Mouse (Mus musculus) neural tube, embryonic 12.5 days (tissue): ENCODE measurements around the gene Sptb. TPM values are rescaled to one million over a fixed set of nuclear protein-coding genes. Genes with fewer than 3 reads are reported as not detected.
A peak's percentile ranks its signal among the peaks of the same experiment; 100 is the strongest.

Experiments
- ATAC-seq: fragments of 200-750 bp; cut with Nextera tagmentation; 2 replicates; pipeline ENCODE4 v1.8.0; 2017; ENCODE audit warnings: low read depth, mild to moderate bottlenecking, moderate TSS enrichment, moderate library complexity; ENCODE audit not compliant: low FRiP score
- H3K27ac ChIP-seq: fragments of 300-500 bp; sonication (generic); 2 replicates; pipeline ENCODE4 v1.5.1; 2016
- H3K27me3 ChIP-seq: fragments of 300-500 bp; sonication (generic); replicated peaks from 2 replicates; pipeline ENCODE4 v1.6.1; 2016; ENCODE audit warnings: mild to moderate bottlenecking
- H3K36me3 ChIP-seq: fragments of 300-500 bp; sonication (generic); 2 replicates; pipeline ENCODE4 v1.6.1; 2016; ENCODE audit warnings: mild to moderate bottlenecking
- H3K4me1 ChIP-seq: fragments of 300-500 bp; sonication (generic); 2 replicates; pipeline ENCODE4 v1.6.1; 2016
- H3K4me2 ChIP-seq: fragments of 300-500 bp; sonication (generic); replicated peaks from 2 replicates; pipeline ENCODE4 v1.6.1; 2016; ENCODE audit warnings: mild to moderate bottlenecking
- H3K4me3 ChIP-seq: fragments of 300-500 bp; sonication (generic); 2 replicates; pipeline ENCODE4 v1.5.1; 2016
- H3K9ac ChIP-seq: fragments of 300-500 bp; sonication (generic); 2 replicates; pipeline ENCODE4 v1.6.1; 2016; ENCODE audit warnings: mild to moderate bottlenecking
- H3K9me3 ChIP-seq: fragments of 300-500 bp; sonication (generic); 2 replicates; pipeline ENCODE4 v1.6.1; 2016; ENCODE audit warnings: mild to moderate bottlenecking
- WGBS: fragments of 180-500 bp; shearing (Covaris S2); methylation state at CpG from one replicate; pipeline ENCODE4 v1.1.7; 2016; 5-methylcytosine and 5-hydroxymethylcytosine counted together
- polyA plus RNA-seq: library from polyadenylated mRNA; unstranded; fragments of >200 nt; fragmentation: Nextera tagmentation; extraction: Ambion mirVana; gene quantifications from 2 replicates; pipeline ENCODE4 v1.2.1, GENCODE M21; 2016

Sptb gene
- polyA plus RNA-seq, 1 experiment from 2014 or later: 2.9 TPM

DNA sequence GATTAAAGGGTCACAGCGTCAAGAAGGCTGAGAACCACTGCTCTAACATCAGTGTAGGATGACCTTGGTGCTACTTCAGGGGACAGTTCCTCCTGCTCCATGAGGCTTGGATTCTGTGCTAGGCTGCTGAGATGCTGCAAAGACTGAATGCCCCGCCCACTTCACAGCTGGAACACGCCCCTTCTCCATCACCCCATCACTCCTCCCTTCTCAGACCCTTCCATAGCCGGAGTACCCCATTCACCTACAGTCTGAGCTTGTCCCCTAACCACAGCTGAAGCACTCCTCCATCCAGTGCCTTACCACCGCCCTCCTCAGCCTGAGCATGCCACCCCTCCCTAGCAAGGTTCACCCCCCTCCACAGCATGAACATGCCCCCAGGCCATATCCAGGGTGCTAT is 90.5 kb downstream of the Sptb start:
- no peak for ATAC-seq
- 54% methylated on average over 5 of the region's 5 CpGs for WGBS
- no peaks in the 10 kb centered on the region for H3K36me3 ChIP-seq

DNA sequence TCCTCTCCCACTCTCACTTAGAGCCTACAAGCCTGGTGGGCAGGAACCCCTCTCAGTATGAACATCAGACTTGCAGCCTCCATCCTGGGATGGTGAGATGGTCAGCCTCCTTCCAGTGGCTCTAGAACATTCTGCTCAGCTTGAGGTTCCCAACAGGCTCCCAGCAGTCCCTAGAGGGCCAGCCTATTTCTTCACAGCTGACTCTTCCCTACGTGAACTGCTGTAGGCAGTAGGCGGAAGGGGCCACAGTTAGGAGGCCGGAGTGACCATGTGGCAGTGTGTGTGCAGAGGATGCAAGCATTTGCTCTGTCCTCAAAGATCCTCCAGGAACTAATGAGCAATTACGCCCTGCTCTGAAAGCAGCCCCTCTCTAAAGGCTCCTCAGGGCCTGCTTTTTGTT is 92.2 kb downstream of the Sptb start:
- Histone ChIP-seq H3K27ac (no peak overlapping the region), H3K9ac (no peak overlapping the region), H3K9me3 (no peaks in the 10 kb centered on the region), H3K4me3 (no peak overlapping the region), H3K27me3 (no peaks in the 10 kb centered on the region), H3K4me2 (no peak overlapping the region), H3K4me1 (0 out of 2 replicates have a peak, but pooled peaks cover 4% of the 10 kb centered on the region), H3K36me3 (no peaks in the 10 kb centered on the region)
- ATAC-seq: no peak
- WGBS: 66% methylated on average over 4 of the region's 4 CpGs

More for the DNA sequence above, 90.5 kb downstream of the Sptb start:
- no peaks in the 10 kb centered on the region for H3K9me3 ChIP-seq
- no peak overlapping the region for H3K4me3 ChIP-seq
- H3K4me1 ChIP-seq: 0 out of 2 replicates have a peak, but pooled peaks cover 6% of the 10 kb centered on the region
- H3K27me3 ChIP-seq: no peaks in the 10 kb centered on the region
- no peak overlapping the region for H3K4me2 ChIP-seq
- no peak overlapping the region for H3K9ac ChIP-seq
- no peak overlapping the region for H3K27ac ChIP-seq

DNA sequence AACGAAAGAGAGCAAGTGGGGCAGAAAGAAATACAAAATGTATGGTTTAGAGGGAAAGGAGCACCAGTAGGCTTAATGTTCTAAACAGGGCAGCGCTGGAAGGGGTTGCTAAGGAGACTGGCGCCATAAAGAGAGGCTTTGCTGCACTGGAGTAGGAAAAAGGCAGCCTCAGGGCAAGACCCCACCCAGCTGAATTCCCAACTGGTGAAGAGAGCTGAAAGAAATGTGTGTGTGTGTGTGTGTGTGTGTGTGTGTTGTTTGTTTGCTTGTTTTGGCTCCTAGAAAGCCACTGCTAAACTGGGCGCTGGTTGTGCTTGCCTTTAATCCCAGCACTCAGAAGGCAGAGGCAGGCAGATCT is 94.8 kb downstream of the Sptb start:
- peak overlapping the region; percentile 8; the same call in 1 of the 2 replicates for H3K27ac ChIP-seq
- H3K9me3 ChIP-seq: no peaks in the 10 kb centered on the region

DNA sequence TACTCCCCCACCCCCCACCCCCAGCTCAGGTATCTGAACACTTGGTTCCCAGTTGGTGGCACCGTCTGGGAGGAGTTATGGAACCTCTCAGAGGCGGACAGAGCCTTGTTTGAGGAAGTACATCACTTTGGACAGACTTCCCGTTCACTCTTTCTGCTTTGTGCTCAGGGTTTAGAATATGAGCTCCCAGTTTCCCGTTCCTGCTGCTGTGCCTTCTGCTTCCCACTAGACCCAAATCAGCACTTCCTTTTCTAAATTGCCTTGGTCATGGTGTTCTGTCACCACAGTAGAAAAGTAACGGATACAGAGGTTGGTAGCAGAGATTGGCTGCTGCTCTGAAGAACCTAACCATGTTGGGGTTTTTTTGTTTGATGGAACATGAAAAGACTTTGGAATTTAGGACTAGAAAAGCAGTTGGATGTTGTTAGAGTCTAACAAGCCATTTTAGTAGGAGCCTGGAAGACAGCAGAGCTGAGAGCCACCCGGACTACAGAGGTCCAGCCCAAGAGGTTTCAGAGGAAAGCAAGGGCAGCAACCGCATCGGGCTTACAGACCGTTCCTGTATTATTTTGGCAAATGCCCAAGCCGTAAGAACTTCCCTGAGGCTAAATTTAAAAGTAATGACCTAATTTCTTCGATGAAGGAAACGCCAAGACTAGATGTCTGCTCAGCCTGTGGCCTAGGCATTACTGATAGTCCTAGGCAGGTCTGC is 95.3 kb downstream of the Sptb start:
- no peaks in the 10 kb centered on the region for H3K4me1 ChIP-seq
- no peak overlapping the region for H3K4me2 ChIP-seq
- WGBS: 70% methylated on average over 12 of the region's 12 CpGs
- no peak overlapping the region for H3K9ac ChIP-seq
- H3K27ac ChIP-seq: no peak overlapping the region; the same call in 1 of the 2 replicates
- no peaks in the 10 kb centered on the region for H3K9me3 ChIP-seq
- no peaks in the 10 kb centered on the region for H3K36me3 ChIP-seq
- no peak overlapping the region for H3K4me3 ChIP-seq
- ATAC-seq: no peak
- H3K27me3 ChIP-seq: no peaks in the 10 kb centered on the region

More for the DNA sequence above, 94.8 kb downstream of the Sptb start:
- H3K9ac ChIP-seq: no peak overlapping the region
- no peaks in the 10 kb centered on the region for H3K27me3 ChIP-seq
- H3K36me3 ChIP-seq: no peaks in the 10 kb centered on the region
- ATAC-seq: no peak
- H3K4me1 ChIP-seq: no peaks in the 10 kb centered on the region
- 70% methylated on average over 4 of the region's 4 CpGs for WGBS
- no peak overlapping the region for H3K4me3 ChIP-seq
- H3K4me2 ChIP-seq: no peak overlapping the region

DNA sequence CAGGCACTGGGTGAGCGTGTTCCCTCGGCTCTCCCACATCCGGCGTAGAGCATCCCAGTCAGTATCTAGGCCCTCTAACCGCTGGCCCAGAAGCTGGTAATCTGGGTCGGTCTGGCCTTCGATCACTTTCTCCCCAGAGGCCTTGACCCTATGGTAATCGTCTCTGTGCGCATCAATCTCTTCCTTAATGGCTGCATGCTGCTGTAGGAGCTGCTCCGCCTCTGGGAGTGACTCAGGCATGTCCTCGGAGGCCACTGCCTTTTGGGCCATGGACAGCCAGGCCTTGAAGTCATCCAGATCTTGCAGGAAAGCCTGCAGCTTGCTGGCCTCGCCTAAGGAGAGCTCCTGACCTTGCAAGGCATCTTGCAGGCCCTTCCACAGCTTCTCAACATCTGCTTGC is 97.7 kb downstream of the Sptb start:
- no peaks in the 10 kb centered on the region for H3K36me3 ChIP-seq
- WGBS: 77% methylated on average over 12 of the region's 12 CpGs
- no peak overlapping the region for H3K4me2 ChIP-seq

DNA sequence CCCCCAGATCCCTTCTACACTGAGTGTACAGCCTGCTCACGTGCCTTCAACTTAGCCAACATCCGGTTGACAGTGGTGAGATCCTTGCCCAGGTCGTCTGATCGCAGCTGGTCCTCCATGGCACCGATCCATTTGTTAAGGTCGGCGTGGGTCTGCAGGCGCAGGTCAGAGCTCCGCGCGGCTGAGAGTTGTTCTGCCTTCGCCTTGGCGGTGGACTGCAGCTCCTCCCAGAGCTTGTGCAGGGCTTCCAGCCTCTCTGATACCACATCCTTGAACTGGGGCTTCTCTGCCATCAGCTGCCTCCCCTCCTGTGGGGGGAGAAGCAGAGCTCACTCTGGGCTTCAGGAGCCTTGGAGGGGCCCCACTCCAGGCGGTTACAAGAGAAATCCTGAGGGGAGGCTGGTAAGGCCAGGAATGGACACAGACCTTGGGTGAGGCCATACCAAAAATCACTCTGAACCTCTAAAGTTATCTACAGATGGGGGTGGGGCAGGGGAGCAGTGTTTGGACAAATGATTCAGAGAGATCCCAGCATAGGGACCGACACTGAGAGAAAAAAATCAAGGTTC is 101.3 kb downstream of the Sptb start:
- no peak overlapping the region for H3K27ac ChIP-seq
- 86% methylated on average over 15 of the region's 15 CpGs for WGBS

More for the DNA sequence above, 97.7 kb downstream of the Sptb start:
- no peak overlapping the region for H3K27ac ChIP-seq
- H3K9ac ChIP-seq: no peak overlapping the region
- no peaks in the 10 kb centered on the region for H3K4me1 ChIP-seq
- ATAC-seq: no peak
- no peak overlapping the region for H3K4me3 ChIP-seq
- no peaks in the 10 kb centered on the region for H3K27me3 ChIP-seq
- no peaks in the 10 kb centered on the region for H3K9me3 ChIP-seq

DNA sequence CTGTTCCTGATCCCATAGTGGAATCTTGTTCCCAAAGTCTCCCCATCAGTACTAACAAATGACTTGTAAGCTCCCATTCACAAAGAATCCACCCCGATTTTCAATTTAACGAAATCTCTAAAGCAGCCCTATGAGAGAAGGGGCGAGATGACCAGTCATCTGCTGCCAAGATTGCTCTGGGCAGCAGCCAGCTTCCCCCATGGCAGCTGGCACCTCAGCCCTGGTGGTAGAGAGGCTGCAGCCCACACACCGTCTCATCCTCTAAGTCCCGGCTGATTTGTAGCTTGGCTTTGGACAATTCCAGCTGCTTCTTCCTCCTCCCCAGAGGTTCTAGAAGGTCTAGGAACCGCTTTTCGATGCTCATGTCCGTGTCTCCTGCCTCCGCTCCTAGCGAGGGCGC is 102.1 kb downstream of the Sptb start:
- H3K9ac ChIP-seq: no peak overlapping the region
- H3K36me3 ChIP-seq: no peaks in the 10 kb centered on the region
- H3K4me2 ChIP-seq: no peak overlapping the region
- no peak for ATAC-seq
- 87% methylated on average over 11 of the region's 11 CpGs for WGBS
- H3K27ac ChIP-seq: no peak overlapping the region
- no peaks in the 10 kb centered on the region for H3K4me1 ChIP-seq
- H3K27me3 ChIP-seq: no peaks in the 10 kb centered on the region
- H3K9me3 ChIP-seq: no peaks in the 10 kb centered on the region
- H3K4me3 ChIP-seq: no peak overlapping the region

More for the DNA sequence above, 101.3 kb downstream of the Sptb start:
- Histone ChIP-seq H3K4me3 (no peak overlapping the region), H3K4me1 (no peaks in the 10 kb centered on the region), H3K9me3 (no peaks in the 10 kb centered on the region), H3K9ac (no peak overlapping the region), H3K27me3 (no peaks in the 10 kb centered on the region), H3K36me3 (no peaks in the 10 kb centered on the region), H3K4me2 (no peak overlapping the region)
- ATAC-seq: no peak

DNA sequence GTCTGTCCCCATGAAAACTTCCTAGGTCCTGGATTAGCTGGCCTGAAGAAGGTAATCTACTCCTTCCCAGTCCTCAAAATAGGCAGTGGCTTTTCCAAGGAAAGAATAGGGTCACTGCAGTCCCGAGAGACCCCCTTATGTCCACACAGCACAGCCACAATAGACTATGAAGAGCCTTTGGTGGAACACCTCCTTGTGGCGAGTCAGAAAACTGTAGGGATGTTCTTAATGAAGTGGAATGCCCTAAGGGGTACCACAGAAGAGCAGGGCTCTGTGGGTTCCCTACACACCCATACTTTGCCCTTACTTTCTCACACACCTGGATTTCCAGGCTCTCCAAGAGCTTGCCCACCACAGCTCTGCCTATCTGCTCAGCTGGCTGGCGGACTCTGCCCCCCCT is 104.5 kb downstream of the Sptb start:
- H3K27me3 ChIP-seq: no peaks in the 10 kb centered on the region
- no peak for ATAC-seq

DNA sequence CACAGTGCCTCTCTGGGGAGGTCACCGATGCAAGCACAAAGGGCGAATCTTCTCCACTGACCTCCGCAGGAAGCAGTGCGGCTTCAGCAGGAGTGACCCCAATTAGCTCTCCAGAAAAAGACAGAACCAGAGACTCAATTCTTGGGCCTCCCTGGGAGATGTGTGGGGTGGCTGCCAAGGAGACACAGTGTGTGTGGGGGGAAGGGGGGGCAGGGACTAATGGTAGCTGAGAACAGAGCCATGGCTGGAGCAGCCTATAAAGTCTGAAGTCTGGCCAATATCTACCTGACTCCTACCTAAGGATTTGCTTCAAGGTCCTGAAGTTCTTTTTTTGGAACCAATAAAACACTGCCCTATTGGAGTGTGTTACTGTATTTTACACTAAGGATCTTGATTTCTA is 105.8 kb downstream of the Sptb start:
- no peaks in the 10 kb centered on the region for H3K36me3 ChIP-seq
- no peak for ATAC-seq
- whole genome bisulfite sequencing: 50% methylated on average over 4 of the region's 4 CpGs
- H3K9me3 ChIP-seq: no peaks in the 10 kb centered on the region
- no peak overlapping the region for H3K4me3 ChIP-seq
- H3K27ac ChIP-seq: no peak overlapping the region
- no peak overlapping the region for H3K4me2 ChIP-seq
- H3K9ac ChIP-seq: no peak overlapping the region
- no peaks in the 10 kb centered on the region for H3K27me3 ChIP-seq
- H3K4me1 ChIP-seq: no peaks in the 10 kb centered on the region

More for the DNA sequence above, 104.5 kb downstream of the Sptb start:
- Histone ChIP-seq H3K4me3 (no peak overlapping the region), H3K36me3 (no peaks in the 10 kb centered on the region), H3K4me2 (no peak overlapping the region), H3K4me1 (no peaks in the 10 kb centered on the region), H3K27ac (no peak overlapping the region), H3K9ac (no peak overlapping the region), H3K9me3 (no peaks in the 10 kb centered on the region)
- WGBS: 79% methylated on average over 3 of the region's 3 CpGs

DNA sequence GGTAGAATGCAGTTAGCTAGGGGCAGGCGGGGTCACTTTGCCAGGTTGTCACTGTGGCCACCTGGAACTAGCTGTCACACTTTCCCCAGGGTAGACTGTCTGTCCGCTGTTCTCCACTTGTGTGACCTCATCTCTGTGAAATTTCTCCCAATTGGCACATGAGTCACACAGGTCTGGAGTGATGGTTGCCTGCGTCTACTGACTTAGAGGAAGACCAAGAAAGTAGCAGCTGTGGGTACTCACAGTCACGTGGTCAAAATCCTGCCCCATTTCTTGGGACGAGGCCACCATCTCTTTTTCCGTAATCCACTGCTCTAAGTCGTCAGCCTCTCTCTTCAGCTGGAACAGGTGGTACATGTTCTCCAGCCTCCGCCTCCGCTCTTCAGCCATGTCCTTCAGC is 106.6 kb downstream of the Sptb start:
- no peak for ATAC-seq
- no peak overlapping the region for H3K4me2 ChIP-seq
- H3K36me3 ChIP-seq: no peaks in the 10 kb centered on the region
- no peaks in the 10 kb centered on the region for H3K4me1 ChIP-seq
- WGBS: 96% methylated on average over 9 of the region's 9 CpGs
- no peaks in the 10 kb centered on the region for H3K27me3 ChIP-seq
- H3K4me3 ChIP-seq: no peak overlapping the region
- no peaks in the 10 kb centered on the region for H3K9me3 ChIP-seq
- H3K27ac ChIP-seq: no peak overlapping the region
- no peak overlapping the region for H3K9ac ChIP-seq

DNA sequence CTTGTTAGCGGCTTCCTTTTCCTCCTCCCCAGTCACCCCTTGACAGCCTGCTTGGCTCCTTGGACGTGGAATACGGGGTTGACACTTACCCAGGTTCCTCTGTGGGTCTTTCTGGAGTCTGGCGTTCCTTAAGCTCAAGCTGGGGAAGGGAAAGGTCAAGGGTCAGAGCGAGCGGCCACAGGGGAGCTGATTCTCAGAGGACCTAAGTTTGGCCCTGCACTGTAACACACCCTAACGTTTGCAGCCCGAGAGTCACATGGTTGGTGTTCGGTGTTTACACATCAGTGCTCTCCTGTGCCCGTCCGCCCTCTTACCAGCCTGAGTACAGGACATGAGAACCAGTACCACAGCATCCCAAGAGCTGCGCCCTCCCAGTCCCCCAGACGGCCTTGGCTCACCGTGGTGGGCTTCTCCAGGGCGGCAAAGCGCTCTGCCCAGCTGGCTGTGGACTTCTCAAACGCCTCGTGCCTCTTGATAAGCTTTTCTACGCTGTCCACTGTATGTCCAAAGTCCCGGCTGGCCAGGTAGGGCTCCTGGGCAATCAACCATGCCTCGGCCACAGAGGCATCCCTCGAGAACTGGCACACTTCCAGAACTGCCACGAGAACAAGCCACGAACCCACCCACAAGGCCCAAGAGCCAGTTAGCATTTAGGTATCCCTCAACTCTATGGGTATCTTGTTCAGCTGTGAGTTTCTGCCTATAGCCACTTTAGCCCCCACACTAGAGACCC is 112.0 kb downstream of the Sptb start:
- no peak overlapping the region for H3K4me2 ChIP-seq
- H3K4me3 ChIP-seq: no peak overlapping the region
- 83% methylated on average over 24 of the region's 24 CpGs for WGBS
- H3K9ac ChIP-seq: no peak overlapping the region
- H3K9me3 ChIP-seq: no peaks in the 10 kb centered on the region
- no peak overlapping the region for H3K27ac ChIP-seq
- peaks cover 9% of the 10 kb centered on the region; the same call in 1 of the 2 replicates for H3K4me1 ChIP-seq
- ATAC-seq: no peak
- no peaks in the 10 kb centered on the region for H3K27me3 ChIP-seq
- H3K36me3 ChIP-seq: no peaks in the 10 kb centered on the region

DNA sequence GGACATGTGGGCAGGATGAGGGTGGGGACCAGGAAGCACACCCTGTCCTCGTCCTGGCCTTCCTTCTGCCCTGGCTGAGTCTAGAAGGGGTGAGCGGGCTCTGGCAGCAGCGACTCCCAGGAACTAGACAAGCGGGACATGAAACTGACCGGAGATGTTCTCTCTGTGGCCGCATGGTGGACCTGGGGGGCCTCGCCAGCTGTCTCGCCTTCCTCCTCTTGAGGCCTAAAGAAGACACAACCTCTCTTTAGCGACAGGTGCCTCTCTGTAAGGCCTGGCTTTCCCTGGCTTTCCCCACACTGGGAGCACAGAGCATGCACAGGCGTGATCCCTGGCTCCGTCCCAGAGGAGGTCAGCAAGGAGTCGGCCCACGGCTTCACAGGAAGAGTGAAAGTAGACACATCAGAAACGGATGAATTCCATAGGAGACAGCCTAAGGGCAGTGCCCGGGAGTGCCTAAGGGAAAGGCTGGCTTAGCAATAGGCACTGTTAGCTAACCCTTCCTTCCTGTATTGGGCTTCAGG is 112.7 kb downstream of the Sptb start:
- Histone ChIP-seq H3K4me3 (no peak overlapping the region), H3K27ac (no peak overlapping the region), H3K27me3 (no peaks in the 10 kb centered on the region), H3K9me3 (no peaks in the 10 kb centered on the region), H3K36me3 (no peaks in the 10 kb centered on the region), H3K4me2 (no peak overlapping the region), H3K9ac (no peak overlapping the region), H3K4me1 (peaks cover 9% of the 10 kb centered on the region; the same call in 1 of the 2 replicates)
- WGBS: 81% methylated on average over 15 of the region's 15 CpGs
- no peak for ATAC-seq
